Mouse (Mus musculus): ENCODE results near the gene Bcl10. TPM values are rescaled to one million over a fixed set of nuclear protein-coding genes. Genes with fewer than 3 reads are reported as not detected.

Bcl10 gene
- polyA plus RNA-seq, 1 experiment from 2014 or later = 39.1 TPM

GRCm38 (mm10) chr3:145944348-145944747, 21.7 kb downstream of the Bcl10 start:
- Histone ChIP-seq H3K4me3 (ENCODE audit: low read depth, low read length) (no peak overlapping the region), H3K4me1 (replicated peaks; ENCODE audit: control insufficient read depth, insufficient read depth, low read length) (peaks cover 6% of the 10 kb centered on the region; the same call in 1 of the 2 replicates), H3K36me3 (ENCODE audit: control insufficient read depth, insufficient read depth) (peaks cover 21% of the 10 kb centered on the region), H3K4me2 (replicated peaks; ENCODE audit: low read depth) (no peak overlapping the region), H3K9ac (ENCODE audit: low read depth, low read length) (no peak overlapping the region), H3K27ac (ENCODE audit: low read depth, low read length) (no peak overlapping the region), H3K27me3 (replicated peaks; ENCODE audit: control insufficient read depth, insufficient read depth, low read length) (no peaks in the 10 kb centered on the region), H3K9me3 (ENCODE audit: control insufficient read depth) (no peaks in the 10 kb centered on the region)
- WGBS = 82% methylated on average over 7 of the region's 7 CpGs
- no peak for TF ChIP-seq CTCF (IDR thresholded peaks at IDR 0.05; ENCODE audit: low read depth)
- ATAC-seq = no peak

- no peak for TF ChIP-seq CTCF (IDR thresholded peaks at IDR 0.05; ENCODE audit: low read depth)
- Histone ChIP-seq H3K9me3 (ENCODE audit: control insufficient read depth) (no peaks in the 10 kb centered on the region), H3K9ac (ENCODE audit: low read depth, low read length) (no peak overlapping the region), H3K27me3 (replicated peaks; ENCODE audit: control insufficient read depth, insufficient read depth, low read length) (no peaks in the 10 kb centered on the region), H3K4me1 (replicated peaks; ENCODE audit: control insufficient read depth, insufficient read depth, low read length) (0 out of 2 replicates have a peak, but pooled peaks cover 3% of the 10 kb centered on the region), H3K4me3 (ENCODE audit: low read depth, low read length) (no peak overlapping the region), H3K27ac (ENCODE audit: low read depth, low read length) (no peak overlapping the region), H3K4me2 (replicated peaks; ENCODE audit: low read depth) (no peak overlapping the region), H3K36me3 (ENCODE audit: control insufficient read depth, insufficient read depth) (peaks cover 21% of the 10 kb centered on the region)
- 0 out of 2 replicates have a peak, but pooled peaks have one; percentile 41 for ATAC-seq
- 72% methylated on average over 3 of the region's 3 CpGs for WGBS
Measured at GRCm38 (mm10) chr3:145945904-145946303, 23.3 kb downstream of the Bcl10 start.

- Histone ChIP-seq H3K9ac (ENCODE audit: low read depth, low read length) (no peak overlapping the region), H3K4me1 (replicated peaks; ENCODE audit: control insufficient read depth, insufficient read depth, low read length) (0 out of 2 replicates have a peak, but pooled peaks cover 7% of the 10 kb centered on the region), H3K4me2 (replicated peaks; ENCODE audit: low read depth) (no peak overlapping the region), H3K36me3 (ENCODE audit: control insufficient read depth, insufficient read depth) (peaks cover 21% of the 10 kb centered on the region), H3K27ac (ENCODE audit: low read depth, low read length) (no peak overlapping the region), H3K4me3 (ENCODE audit: low read depth, low read length) (no peak overlapping the region), H3K27me3 (replicated peaks; ENCODE audit: control insufficient read depth, insufficient read depth, low read length) (no peaks in the 10 kb centered on the region), H3K9me3 (ENCODE audit: control insufficient read depth) (no peaks in the 10 kb centered on the region)
- WGBS = 55% methylated on average over 2 of the region's 2 CpGs
- ATAC-seq = no peak
- TF ChIP-seq CTCF (IDR thresholded peaks at IDR 0.05; ENCODE audit: low read depth) = no peak
Measured at GRCm38 (mm10) chr3:145946654-145947053, 24.1 kb downstream of the Bcl10 start.

GRCm38 (mm10) chr3:145947539-145948204, 25.1 kb downstream of the Bcl10 start:
- H3K4me1 ChIP-seq (replicated peaks; ENCODE audit: control insufficient read depth, insufficient read depth, low read length) = 0 out of 2 replicates have a peak, but pooled peaks cover 7% of the 10 kb centered on the region
- H3K27me3 ChIP-seq (replicated peaks; ENCODE audit: control insufficient read depth, insufficient read depth, low read length) = no peaks in the 10 kb centered on the region
- H3K4me3 ChIP-seq (ENCODE audit: low read depth, low read length) = no peak overlapping the region
- H3K9me3 ChIP-seq (ENCODE audit: control insufficient read depth) = no peaks in the 10 kb centered on the region
- TF ChIP-seq CTCF (IDR thresholded peaks at IDR 0.05; ENCODE audit: low read depth) = no peak
- H3K36me3 ChIP-seq (ENCODE audit: control insufficient read depth, insufficient read depth) = peaks cover 19% of the 10 kb centered on the region
- H3K4me2 ChIP-seq (replicated peaks; ENCODE audit: low read depth) = no peak overlapping the region
- no peak overlapping the region for H3K9ac ChIP-seq (ENCODE audit: low read depth, low read length)
- no peak overlapping the region for H3K27ac ChIP-seq (ENCODE audit: low read depth, low read length)
- ATAC-seq = no peak
- WGBS = 36% methylated on average over 6 of the region's 6 CpGs

- Histone ChIP-seq H3K4me1 (replicated peaks; ENCODE audit: control insufficient read depth, insufficient read depth, low read length) (0 out of 2 replicates have a peak, but pooled peaks cover 7% of the 10 kb centered on the region), H3K9ac (ENCODE audit: low read depth, low read length) (no peak overlapping the region), H3K9me3 (ENCODE audit: control insufficient read depth) (no peaks in the 10 kb centered on the region), H3K27me3 (replicated peaks; ENCODE audit: control insufficient read depth, insufficient read depth, low read length) (no peaks in the 10 kb centered on the region), H3K27ac (ENCODE audit: low read depth, low read length) (no peak overlapping the region), H3K4me3 (ENCODE audit: low read depth, low read length) (peak overlapping the region; percentile 12; the same call in 1 of the 2 replicates), H3K4me2 (replicated peaks; ENCODE audit: low read depth) (peak overlapping the region; percentile 48), H3K36me3 (ENCODE audit: control insufficient read depth, insufficient read depth) (peaks cover 4% of the 10 kb centered on the region; the same call in 1 of the 2 replicates)
- ATAC-seq = peak; percentile 72
- WGBS = 6% methylated on average over 15 of the region's 15 CpGs
- TF ChIP-seq CTCF (IDR thresholded peaks at IDR 0.05; ENCODE audit: low read depth) = peak; percentile 75
Measured at GRCm38 (mm10) chr3:145950034-145950814, 27.6 kb downstream of the Bcl10 start.

GRCm38 (mm10) chr3:145950815-145951130, 28.2 kb downstream of the Bcl10 start:
- 25% methylated on average over 5 of the region's 5 CpGs for WGBS
- Histone ChIP-seq H3K4me1 (replicated peaks; ENCODE audit: control insufficient read depth, insufficient read depth, low read length) (0 out of 2 replicates have a peak, but pooled peaks cover 7% of the 10 kb centered on the region), H3K36me3 (ENCODE audit: control insufficient read depth, insufficient read depth) (peaks cover 2% of the 10 kb centered on the region; the same call in 1 of the 2 replicates), H3K27ac (ENCODE audit: low read depth, low read length) (no peak overlapping the region), H3K4me2 (replicated peaks; ENCODE audit: low read depth) (peak overlapping the region; percentile 48), H3K27me3 (replicated peaks; ENCODE audit: control insufficient read depth, insufficient read depth, low read length) (no peaks in the 10 kb centered on the region), H3K9ac (ENCODE audit: low read depth, low read length) (no peak overlapping the region), H3K4me3 (ENCODE audit: low read depth, low read length) (peak overlapping the region; percentile 12; the same call in 1 of the 2 replicates), H3K9me3 (ENCODE audit: control insufficient read depth) (no peaks in the 10 kb centered on the region)
- ATAC-seq = no peak
- TF ChIP-seq CTCF (IDR thresholded peaks at IDR 0.05; ENCODE audit: low read depth) = no peak

All from intestine, postnatal 0 days (tissue).